Mouse (Mus musculus): ENCODE results near the gene Gm960.

GRCm38 (mm10) chr19:4625179-4625828, 73.2 kb downstream of the Gm960 start, which contains the start of gene Rce1:
- no peak for TF ChIP-seq POLR2A (IDR thresholded peaks at IDR 0.05; ENCODE audit: borderline replicate concordance, low read depth, low read length)
- TF ChIP-seq CTCF (IDR thresholded peaks at IDR 0.05; ENCODE audit: low read depth, low read length), result no peak
